Mouse (Mus musculus): ENCODE measurements around the gene Sptssb.

The Sptssb gene

GRCm38 (mm10) chr3:69829532-69829931 is 30.2 kb downstream of the Sptssb start:
- no peak for DNase-seq (ENCODE audit: low spot score)

GRCm38 (mm10) chr3:69824536-69824935 is 35.2 kb downstream of the Sptssb start:
- no peak for DNase-seq (ENCODE audit: low spot score)

- no peak for DNase-seq (ENCODE audit: low spot score)
These were observed 39.1 kb downstream of the Sptssb start for GRCm38 (mm10) chr3:69820614-69821013.

GRCm38 (mm10) chr3:69819851-69820200 is 39.9 kb downstream of the Sptssb start:
- DNase-seq (ENCODE audit: low spot score): no peak

GRCm38 (mm10) chr3:69819146-69819850 is 40.4 kb downstream of the Sptssb start:
- no peak for DNase-seq (ENCODE audit: low spot score)

- no peak for DNase-seq (ENCODE audit: low spot score)
These were observed 41.3 kb downstream of the Sptssb start for GRCm38 (mm10) chr3:69818466-69818865.

GRCm38 (mm10) chr3:69816547-69816946 is 43.2 kb downstream of the Sptssb start:
- DNase-seq (ENCODE audit: low spot score): no peak

- DNase-seq (ENCODE audit: low spot score): no peak
These were observed 46.6 kb downstream of the Sptssb start for GRCm38 (mm10) chr3:69813005-69813695.

- no peak for DNase-seq (ENCODE audit: low spot score)
These were observed 47.3 kb downstream of the Sptssb start for GRCm38 (mm10) chr3:69812442-69812841.

GRCm38 (mm10) chr3:69808479-69808878 is 51.3 kb downstream of the Sptssb start:
- no peak for DNase-seq (ENCODE audit: low spot score)

- DNase-seq (ENCODE audit: low spot score): no peak
These were observed 56.6 kb downstream of the Sptssb start for GRCm38 (mm10) chr3:69803137-69803536.

- DNase-seq (ENCODE audit: low spot score): no peak
These were observed 58.8 kb downstream of the Sptssb start for GRCm38 (mm10) chr3:69800829-69801384.

GRCm38 (mm10) chr3:69799096-69799495 is 60.6 kb downstream of the Sptssb start:
- DNase-seq (ENCODE audit: low spot score): no peak

- DNase-seq (ENCODE audit: low spot score): no peak
These were observed 61.8 kb downstream of the Sptssb start for GRCm38 (mm10) chr3:69797969-69798368.

GRCm38 (mm10) chr3:69797533-69797932 is 62.2 kb downstream of the Sptssb start:
- DNase-seq (ENCODE audit: low spot score): no peak

GRCm38 (mm10) chr3:69792823-69793417 is 66.8 kb downstream of the Sptssb start:
- no peak for DNase-seq (ENCODE audit: low spot score)

GRCm38 (mm10) chr3:69779246-69779796 is 80.4 kb downstream of the Sptssb start:
- no peak for DNase-seq (ENCODE audit: low spot score)

GRCm38 (mm10) chr3:69773356-69773755 is 86.4 kb downstream of the Sptssb start:
- DNase-seq (ENCODE audit: low spot score): no peak
